Mouse (Mus musculus) G1E (cell line): ENCODE results near the gene Cercam. TPM values are rescaled to one million over a fixed set of nuclear protein-coding genes. Genes with fewer than 3 reads are reported as not detected.
"Not testable (repeated sequence)": the region's sequence is repeated elsewhere in the genome, so short reads cannot be mapped to it uniquely, and the experiment has no call there.

Experiments used
- ATAC-seq: 2 replicates; pipeline ENCODE4 v1.8.0; 2016; ENCODE audit warnings: mild to moderate bottlenecking; ENCODE audit not compliant: insufficient number of reproducible peaks, poor library complexity, low FRiP score, severe bottlenecking; ENCODE audit errors: extremely low read depth
- DNase-seq: peaks from one replicate; pipeline ENCODE4 v3.0.0; 2012; ENCODE audit warnings: low spot score
- H3K27me3 ChIP-seq: 2 replicates; pipeline ENCODE4 v1.6.1; 2012; ENCODE audit warnings: mild to moderate bottlenecking, low read length, inconsistent platforms; ENCODE audit not compliant: insufficient read depth
- H3K36me3 ChIP-seq: replicated peaks from 2 replicates; pipeline ENCODE3; 2012; ENCODE audit warnings: mild to moderate bottlenecking, inconsistent platforms
- H3K4me1 ChIP-seq: 2 replicates; pipeline ENCODE4 v1.6.1; 2012; ENCODE audit warnings: low read depth, low read length, inconsistent platforms, mixed read lengths; ENCODE audit not compliant: insufficient read depth
- H3K4me3 ChIP-seq: 2 replicates; pipeline ENCODE4 v1.5.1; 2012; ENCODE audit warnings: low read depth, mild to moderate bottlenecking, inconsistent platforms, low read length, moderate library complexity, mixed read lengths
- H3K9me3 ChIP-seq: replicated peaks from 2 replicates; pipeline ENCODE4 v1.6.1; 2012; ENCODE audit warnings: inconsistent platforms
- CTCF ChIP-seq: IDR thresholded peaks from 2 replicates; pipeline ENCODE4 v1.5.1; 2012; ENCODE audit warnings: low read depth, low read length, inconsistent platforms, mixed read lengths
- GATA1 ChIP-seq: IDR thresholded peaks from 2 replicates; pipeline ENCODE4 v1.6.1; 2012; ENCODE audit warnings: borderline replicate concordance, low read length, inconsistent platforms, mixed read lengths
- GATA2 ChIP-seq: IDR thresholded peaks from 2 replicates; pipeline ENCODE4 v1.6.1; 2012; ENCODE audit warnings: low read depth, low read length, inconsistent platforms, borderline replicate concordance
- POLR2AphosphoS5 ChIP-seq: IDR thresholded peaks from 2 replicates; pipeline ENCODE4 v1.6.1; 2012; ENCODE audit warnings: low read depth, low read length, inconsistent platforms; ENCODE audit not compliant: insufficient replicate concordance
- TAL1 ChIP-seq: conservative IDR thresholded peaks from 2 replicates; pipeline ENCODE4 v1.6.1; 2012; ENCODE audit warnings: low read depth, low read length, inconsistent platforms, mixed read lengths
- polyA plus RNA-seq: library from polyadenylated mRNA; stranded (reverse); fragments of >175 nt; gene quantifications from 2 replicates; pipeline ENCODE4 v1.2.3, GENCODE M21; 2012
- total RNA-seq, 2 experiments: library from RNA; stranded (forward) in 1 of 2; stranded (reverse) in 1 of 2; fragments of 200-1000 nt in 1 of 2; fragments of >200 nt in 1 of 2; fragmentation: Nextera tagmentation in 1 of 2; gene quantifications; 2 replicates each; pipeline ENCODE4 v1.2.3; 2014 to 2017

Cercam gene
- total and polyA plus RNA-seq, 3 experiments: 2.9 to 23.6 (median 21.1) TPM

DNA sequence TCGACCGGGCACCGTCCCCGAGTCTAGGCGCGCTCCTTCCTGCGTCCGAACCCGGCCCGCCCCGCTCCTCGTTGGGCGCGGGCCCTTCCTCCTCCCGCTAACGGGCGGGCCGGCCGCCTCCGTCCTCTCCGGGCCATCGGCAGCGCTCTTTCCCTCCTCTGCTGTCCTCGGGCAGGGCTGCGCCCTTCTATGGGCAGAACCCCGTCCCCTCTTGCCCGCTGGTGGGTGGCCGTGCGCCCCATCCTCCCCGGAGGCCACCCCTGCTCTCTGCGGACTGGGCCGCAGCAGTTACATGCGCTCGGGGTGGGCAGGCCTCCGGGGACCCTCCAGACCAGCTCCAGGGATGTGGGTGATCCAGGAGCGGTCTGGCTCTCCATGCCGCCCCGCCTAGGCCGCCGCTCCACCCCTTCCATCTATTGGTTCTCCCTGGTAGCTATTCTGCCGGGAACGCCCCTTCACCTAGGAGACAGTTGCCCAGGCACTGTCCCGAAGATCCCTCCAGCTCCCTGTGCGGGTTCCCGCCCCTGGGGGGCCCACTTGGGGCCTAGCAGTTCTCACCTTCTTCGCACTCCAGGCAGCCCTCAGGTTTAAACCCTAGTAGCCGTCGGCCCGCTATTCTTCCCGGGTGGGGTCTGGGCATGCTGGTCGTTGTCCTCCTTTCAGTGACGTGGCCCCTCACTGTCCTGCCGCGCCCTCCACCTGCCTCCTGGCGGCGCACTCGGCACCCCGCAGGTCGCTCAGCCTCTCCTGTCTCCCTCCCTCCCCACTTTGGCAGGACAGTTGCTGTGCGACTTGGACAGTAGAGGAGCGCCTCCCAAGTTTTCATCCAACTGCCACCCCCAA, 21.2 kb downstream of the Cercam start:
- Histone ChIP-seq H3K27me3 (peaks cover 12% of the 10 kb centered on the region), H3K4me3 (peak overlapping the region; percentile 98), H3K36me3 (peaks cover 45% of the 10 kb centered on the region), H3K9me3 (0 out of 2 replicates have a peak, but pooled peaks cover 2% of the 10 kb centered on the region), H3K4me1 (peaks cover 35% of the 10 kb centered on the region)
- 0 out of 2 replicates have a peak, but pooled peaks have one; percentile 19 for TF ChIP-seq CTCF
- no peak for TF ChIP-seq POLR2AphosphoS5
- no peak for TF ChIP-seq GATA1
- DNase-seq (peak; percentile 97), ATAC-seq (peak; percentile 87)

DNA sequence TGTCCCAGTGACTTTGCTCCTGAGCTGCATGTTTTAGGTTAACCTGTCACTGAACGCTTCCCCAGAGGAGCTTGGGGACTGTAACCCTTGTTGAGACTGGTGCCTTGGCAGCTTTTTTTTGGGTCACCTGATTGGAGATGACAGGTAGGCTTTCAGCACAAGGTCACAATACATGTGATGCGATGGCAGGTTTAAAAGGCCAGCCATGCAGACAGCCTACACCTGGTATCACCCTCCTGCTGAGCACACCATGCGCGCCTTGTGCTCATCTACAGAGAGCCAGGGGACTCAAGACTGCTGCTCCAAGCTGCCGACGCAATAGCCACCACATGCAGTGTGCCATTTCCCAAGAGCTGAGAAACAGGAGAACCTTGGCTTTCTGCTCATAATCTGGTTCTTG, 22.8 kb downstream of the Cercam start:
- H3K9me3 ChIP-seq: 0 out of 2 replicates have a peak, but pooled peaks cover 2% of the 10 kb centered on the region
- ATAC-seq (no peak), DNase-seq (no peak)
- H3K4me3 ChIP-seq: no peak overlapping the region
- no peak for TF ChIP-seq GATA1
- no peak for TF ChIP-seq GATA2
- TF ChIP-seq POLR2AphosphoS5: no peak
- no peak for TF ChIP-seq CTCF
- TF ChIP-seq TAL1: no peak
- peaks cover 35% of the 10 kb centered on the region for H3K4me1 ChIP-seq
- peaks cover 9% of the 10 kb centered on the region; the same call in 1 of the 2 replicates for H3K27me3 ChIP-seq
- peaks cover 58% of the 10 kb centered on the region for H3K36me3 ChIP-seq

DNA sequence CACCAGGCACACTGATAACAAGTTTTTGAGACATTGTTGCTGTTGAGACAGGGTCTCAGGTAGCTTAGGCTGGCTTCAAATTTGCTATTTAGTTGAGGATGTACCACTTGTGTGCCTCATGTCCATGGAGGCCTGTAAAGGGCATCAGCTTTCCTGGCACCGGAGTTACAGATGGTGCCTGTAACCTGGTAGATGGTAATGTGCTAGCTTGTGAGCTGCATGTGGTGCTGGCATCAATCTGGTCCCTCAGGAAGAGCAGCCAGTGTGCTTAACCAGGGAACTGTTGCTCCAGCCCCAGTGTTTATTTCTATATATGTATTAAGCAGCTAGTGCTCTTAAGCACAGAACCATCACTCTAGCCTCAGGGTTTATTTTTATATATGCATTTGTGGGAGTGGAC, 27.1 kb downstream of the Cercam start:
- Histone ChIP-seq H3K4me1 (peaks cover 15% of the 10 kb centered on the region), H3K36me3 (peaks cover 98% of the 10 kb centered on the region), H3K9me3 (no peaks in the 10 kb centered on the region), H3K4me3 (no peak overlapping the region), H3K27me3 (no peaks in the 10 kb centered on the region)
- TF ChIP-seq CTCF (no peak), GATA2 (no peak), POLR2AphosphoS5 (no peak), GATA1 (no peak), TAL1 (no peak)
- ATAC-seq: no peak
- DNase-seq: no peak

DNA sequence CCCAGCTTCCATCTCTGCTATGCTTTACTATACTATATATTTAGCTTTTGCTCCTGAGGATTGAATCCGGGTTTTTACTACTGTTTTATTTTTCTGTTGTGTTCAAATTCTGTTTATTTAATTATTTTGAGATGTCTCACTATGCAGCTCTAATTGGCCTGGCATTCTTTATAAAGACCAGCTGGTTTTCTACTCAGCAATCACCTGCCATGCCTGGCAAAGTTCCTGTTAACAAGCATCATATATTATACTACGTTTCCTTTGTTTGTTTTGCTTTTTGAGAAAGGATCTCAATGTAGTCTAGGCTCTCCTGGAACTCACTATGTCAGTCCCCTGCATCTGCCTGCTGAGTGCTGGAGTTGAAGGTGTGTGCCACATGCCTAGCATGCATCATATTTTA, 28.4 kb downstream of the Cercam start:
- Histone ChIP-seq H3K4me3 (no peak overlapping the region), H3K9me3 (no peaks in the 10 kb centered on the region), H3K27me3 (no peaks in the 10 kb centered on the region), H3K4me1 (peaks cover 4% of the 10 kb centered on the region; the same call in 1 of the 2 replicates), H3K36me3 (peaks cover 98% of the 10 kb centered on the region)
- TF ChIP-seq GATA1: no peak
- no peak for TF ChIP-seq GATA2
- no peak for TF ChIP-seq POLR2AphosphoS5
- TF ChIP-seq CTCF: no peak
- TF ChIP-seq TAL1: no peak
- ATAC-seq: no peak
- DNase-seq: no peak

DNA sequence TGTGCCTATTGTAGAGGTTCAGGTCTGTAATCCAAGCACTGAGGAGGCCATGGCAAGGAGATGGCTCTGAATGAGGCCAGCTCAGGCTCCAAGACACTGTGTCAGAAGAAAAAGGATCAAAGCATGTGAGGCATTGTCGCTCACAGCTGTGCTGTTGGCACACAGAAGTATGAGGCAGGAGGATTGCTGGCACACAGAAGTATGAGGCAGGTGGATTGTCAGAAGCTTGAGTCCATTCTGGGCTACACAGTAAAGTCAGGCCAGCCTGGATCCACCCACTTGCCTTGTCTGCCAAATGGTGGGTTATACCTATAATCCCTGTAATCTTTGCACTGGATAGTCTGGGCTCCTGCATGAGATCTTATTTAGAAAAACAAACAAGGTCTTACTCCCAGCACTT, 29.1 kb downstream of the Cercam start:
- H3K9me3 ChIP-seq: no peaks in the 10 kb centered on the region
- DNase-seq: no peak
- no peak overlapping the region for H3K4me3 ChIP-seq
- no peaks in the 10 kb centered on the region for H3K27me3 ChIP-seq
- H3K36me3 ChIP-seq: peaks cover 98% of the 10 kb centered on the region
- H3K4me1 ChIP-seq: no peaks in the 10 kb centered on the region
- ATAC-seq: no peak
- TF ChIP-seq TAL1: no peak
- TF ChIP-seq CTCF: no peak

DNA sequence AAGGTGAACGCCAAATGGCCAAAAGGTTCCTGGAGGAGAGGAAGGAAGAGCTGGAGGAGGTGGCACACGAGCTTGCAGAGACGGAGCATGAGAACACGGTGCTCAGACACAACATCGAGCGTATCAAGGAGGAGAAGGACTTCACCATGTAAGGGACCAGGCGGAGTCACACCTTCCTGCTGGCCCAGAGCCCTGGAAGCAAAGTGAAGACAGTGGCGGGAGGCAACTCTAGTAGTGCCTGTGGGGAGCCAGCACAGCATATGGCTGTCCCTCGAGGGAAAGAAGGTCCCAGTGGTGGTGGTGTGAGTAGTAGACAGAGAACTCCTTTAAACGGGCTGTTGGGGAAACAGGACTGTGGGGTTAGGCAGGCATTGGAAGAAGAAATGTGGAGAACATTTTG, 33.2 kb downstream of the Cercam start:
- TF ChIP-seq GATA1 (no peak), CTCF (no peak), POLR2AphosphoS5 (no peak), TAL1 (no peak), GATA2 (no peak)
- no peak overlapping the region for H3K4me3 ChIP-seq
- H3K9me3 ChIP-seq: no peaks in the 10 kb centered on the region
- H3K4me1 ChIP-seq: no peaks in the 10 kb centered on the region
- ATAC-seq: no peak
- H3K36me3 ChIP-seq: peaks cover 98% of the 10 kb centered on the region
- H3K27me3 ChIP-seq: no peaks in the 10 kb centered on the region
- DNase-seq: no peak

DNA sequence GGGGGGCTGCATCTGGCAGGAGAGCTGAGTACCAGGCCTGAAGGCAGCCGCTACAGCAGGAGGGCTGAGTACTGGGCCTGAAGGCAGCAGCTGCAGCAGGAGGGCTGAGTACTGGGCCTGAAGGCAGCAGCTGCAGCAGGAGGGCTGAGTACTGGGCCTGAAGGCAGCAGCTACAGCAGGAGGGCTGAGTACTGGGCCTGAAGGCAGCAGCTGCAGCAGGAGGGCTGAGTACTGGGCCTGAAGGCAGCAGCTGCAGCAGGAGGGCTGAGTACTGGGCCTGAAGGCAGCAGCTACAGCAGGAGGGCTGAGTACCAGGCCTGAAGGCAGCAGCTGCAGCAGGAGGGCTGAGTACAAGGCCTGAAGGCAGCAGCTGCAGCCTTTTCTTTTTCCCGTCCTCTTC, 39.2 kb downstream of the Cercam start:
- DNase-seq, ATAC-seq, H3K27me3 ChIP-seq, H3K4me3 ChIP-seq, H3K9me3 ChIP-seq, H3K4me1 ChIP-seq: not testable (repeated sequence)
- peaks cover 89% of the 10 kb centered on the region for H3K36me3 ChIP-seq
